In genomic region chr4:149119978-149120562, GRCm38 (mm10) we compare ENCODE assay signal across 9 mouse cellular contexts. TPM values are rescaled to one million over a fixed set of nuclear protein-coding genes. Genes with fewer than 3 reads are reported as not detected.
"Had no signal": no experiment of that assay in that cellular context is flagged by ENCODE, and none has a peak within 500 bp of the region (broad histone marks: within the 10 kb centered on the region; RNA-seq: fewer than 3 reads in every experiment).

No protein-coding gene starts in this region.

RNA-seq across cellular contexts. Expression of gene Cort, which starts 6.5 kb away (rescaled TPM):
- total RNA-seq: monocyte, adult 5-6 weeks; neutrophil, adult 5-6 weeks had no signal
- polyA plus RNA-seq: intestine, postnatal 0 days; kidney, adult 2 months; kidney, embryonic 14.5 days; myocyte; neural tube, embryonic 13.5 days; testis, adult 2 months; urinary bladder, adult 2 months had no signal
